Mouse (Mus musculus): ENCODE results near the gene Psenen. TPM values are rescaled to one million over a fixed set of nuclear protein-coding genes. Genes with fewer than 3 reads are reported as not detected.

Psenen gene
- polyA plus RNA-seq, 1 experiment from 2014 or later = 114 TPM

- Histone ChIP-seq H3K9ac (peak overlapping the region; percentile 96), H3K4me2 (peak overlapping the region; percentile 85), H3K4me3 (peak overlapping the region; percentile 91), H3K4me1 (peaks cover 20% of the 10 kb centered on the region), H3K27me3 (replicated peaks) (no peaks in the 10 kb centered on the region), H3K27ac (replicated peaks) (peak overlapping the region; percentile 98), H3K9me3 (no peaks in the 10 kb centered on the region), H3K36me3 (peaks cover 52% of the 10 kb centered on the region)
- no peak for ATAC-seq (ENCODE audit: extremely low read depth, insufficient number of reproducible peaks, low FRiP score, low TSS enrichment)
- WGBS = 19% methylated on average over 6 of the region's 6 CpGs
Measured at GRCm38 (mm10) chr7:30563906-30564280, 466 bp upstream of the Psenen start.

- ATAC-seq (ENCODE audit: extremely low read depth, insufficient number of reproducible peaks, low FRiP score, low TSS enrichment) = no peak
- Histone ChIP-seq H3K4me1 (peaks cover 33% of the 10 kb centered on the region), H3K36me3 (peaks cover 43% of the 10 kb centered on the region), H3K27ac (replicated peaks) (peak overlapping the region; percentile 98), H3K9me3 (no peaks in the 10 kb centered on the region), H3K27me3 (replicated peaks) (no peaks in the 10 kb centered on the region), H3K4me3 (peak overlapping the region; percentile 91), H3K4me2 (peak overlapping the region; percentile 85), H3K9ac (peak overlapping the region; percentile 87)
- WGBS = under 1% methylated on average over 27 of the region's 27 CpGs
Measured at GRCm38 (mm10) chr7:30562526-30563116, 806 bp downstream of the Psenen start.

- Histone ChIP-seq H3K36me3 (peaks cover 43% of the 10 kb centered on the region), H3K9me3 (no peaks in the 10 kb centered on the region), H3K27ac (replicated peaks) (no peak overlapping the region; the same call in 1 of the 2 replicates), H3K4me3 (peak overlapping the region; percentile 72), H3K9ac (peak overlapping the region; percentile 72), H3K4me1 (peaks cover 33% of the 10 kb centered on the region), H3K27me3 (replicated peaks) (no peaks in the 10 kb centered on the region), H3K4me2 (peak overlapping the region; percentile 98)
- WGBS = 64% methylated on average over 2 of the region's 2 CpGs
- ATAC-seq (ENCODE audit: extremely low read depth, insufficient number of reproducible peaks, low FRiP score, low TSS enrichment) = no peak
Measured at GRCm38 (mm10) chr7:30560296-30560695, 3.1 kb downstream of the Psenen start.

- Histone ChIP-seq H3K27me3 (replicated peaks) (no peaks in the 10 kb centered on the region), H3K4me3 (peak within 1 kb of the TSS; percentile 72), H3K4me1 (peaks cover 33% of the 10 kb centered on the region), H3K9ac (peak within 1 kb of the TSS; percentile 90), H3K27ac (replicated peaks) (peak within 1 kb of the TSS; percentile 61), H3K4me2 (peak within 1 kb of the TSS; percentile 98), H3K36me3 (peaks cover 45% of the 10 kb centered on the region), H3K9me3 (no peaks in the 10 kb centered on the region)
- ATAC-seq (ENCODE audit: extremely low read depth, insufficient number of reproducible peaks, low FRiP score, low TSS enrichment) = peak; percentile 61
- under 1% methylated on average over 20 of the region's 20 CpGs for WGBS
Measured at GRCm38 (mm10) chr7:30559443-30559954, 3.9 kb downstream of the Psenen start, which contains the start of gene Lin37. TSS of gene Lin37 (minus strand) at chr7:30559838.

- Histone ChIP-seq H3K4me2 (peak overlapping the region; percentile 98), H3K4me3 (peak overlapping the region; percentile 72), H3K36me3 (peaks cover 45% of the 10 kb centered on the region), H3K4me1 (peaks cover 30% of the 10 kb centered on the region), H3K9ac (peak overlapping the region; percentile 90), H3K9me3 (no peaks in the 10 kb centered on the region), H3K27ac (replicated peaks) (peak overlapping the region; percentile 61), H3K27me3 (replicated peaks) (no peaks in the 10 kb centered on the region)
- ATAC-seq (ENCODE audit: extremely low read depth, insufficient number of reproducible peaks, low FRiP score, low TSS enrichment) = no peak
- WGBS = 13% methylated on average over 12 of the region's 12 CpGs
Measured at GRCm38 (mm10) chr7:30558656-30559442, 4.6 kb downstream of the Psenen start.

GRCm38 (mm10) chr7:30557901-30558514 is 5.4 kb downstream of the Psenen start:
- peak overlapping the region; percentile 90 for H3K9ac ChIP-seq

GRCm38 (mm10) chr7:30556894-30557536 is 6.4 kb downstream of the Psenen start:
- WGBS = 91% methylated on average over 18 of the region's 18 CpGs
- Histone ChIP-seq H3K36me3 (peaks cover 45% of the 10 kb centered on the region), H3K27me3 (replicated peaks) (no peaks in the 10 kb centered on the region), H3K4me1 (peaks cover 40% of the 10 kb centered on the region), H3K4me3 (no peak overlapping the region), H3K9ac (no peak overlapping the region), H3K9me3 (no peaks in the 10 kb centered on the region), H3K4me2 (no peak overlapping the region), H3K27ac (replicated peaks) (no peak overlapping the region)
- no peak for ATAC-seq (ENCODE audit: extremely low read depth, insufficient number of reproducible peaks, low FRiP score, low TSS enrichment)

More at GRCm38 (mm10) chr7:30557901-30558514, 5.4 kb downstream of the Psenen start:
- 79% methylated on average over 13 of the region's 13 CpGs for WGBS
- Histone ChIP-seq H3K4me1 (peaks cover 36% of the 10 kb centered on the region), H3K27ac (replicated peaks) (no peak overlapping the region), H3K4me3 (peak overlapping the region; percentile 72), H3K27me3 (replicated peaks) (no peaks in the 10 kb centered on the region), H3K4me2 (peak overlapping the region; percentile 98), H3K36me3 (peaks cover 45% of the 10 kb centered on the region), H3K9me3 (no peaks in the 10 kb centered on the region)
- no peak for ATAC-seq (ENCODE audit: extremely low read depth, insufficient number of reproducible peaks, low FRiP score, low TSS enrichment)

GRCm38 (mm10) chr7:30553810-30554584 is 9.4 kb downstream of the Psenen start:
- 79% methylated on average over 22 of the region's 22 CpGs for WGBS
- H3K27ac ChIP-seq (replicated peaks) = peak overlapping the region; percentile 96
- H3K9ac ChIP-seq = peak overlapping the region; percentile 90
- H3K9me3 ChIP-seq = no peaks in the 10 kb centered on the region
- no peak for ATAC-seq (ENCODE audit: extremely low read depth, insufficient number of reproducible peaks, low FRiP score, low TSS enrichment)
- peaks cover 47% of the 10 kb centered on the region for H3K36me3 ChIP-seq
- H3K27me3 ChIP-seq (replicated peaks) = no peaks in the 10 kb centered on the region
- peaks cover 34% of the 10 kb centered on the region for H3K4me1 ChIP-seq
- peak overlapping the region; percentile 79 for H3K4me3 ChIP-seq
- H3K4me2 ChIP-seq = peak overlapping the region; percentile 80

GRCm38 (mm10) chr7:30553021-30553589 is 10.3 kb downstream of the Psenen start:
- WGBS = 3% methylated on average over 23 of the region's 23 CpGs
- Histone ChIP-seq H3K27ac (replicated peaks) (peak overlapping the region; percentile 96), H3K9ac (peak overlapping the region; percentile 90), H3K4me2 (peak overlapping the region; percentile 80), H3K36me3 (peaks cover 55% of the 10 kb centered on the region), H3K4me1 (peaks cover 25% of the 10 kb centered on the region), H3K9me3 (no peaks in the 10 kb centered on the region), H3K4me3 (peak overlapping the region; percentile 79), H3K27me3 (replicated peaks) (no peaks in the 10 kb centered on the region)
- ATAC-seq (ENCODE audit: extremely low read depth, insufficient number of reproducible peaks, low FRiP score, low TSS enrichment) = no peak

Measured in heart, embryonic 13.5 days (tissue).